8 mouse cellular contexts compared by ENCODE assay signal in genomic region chr17:56256239-56256881, GRCm38 (mm10). TPM values are rescaled to one million over a fixed set of nuclear protein-coding genes. Genes with fewer than 3 reads are reported as not detected.
DNase-seq lines count a peak whose midpoint lies in the region; ATAC-seq and TF ChIP-seq lines count a peak whose summit lies in the region.

Fem1a (plus strand) TSS chr17:56256810.

- TF ChIP-seq POLR2A in testis, adult 2 months (IDR thresholded peaks at IDR 0.05; ENCODE audit: control insufficient read depth, low read depth, low read length) = peak; percentile 59; the same call in 1 of the 2 replicates

- under 1% methylated on average over 28 of the region's 28 CpGs for WGBS in forebrain, embryonic 12.5 days
- under 1% methylated on average over 28 of the region's 28 CpGs for WGBS in heart, postnatal 0 days
- under 1% methylated on average over 28 of the region's 28 CpGs for WGBS in liver, embryonic 16.5 days (ENCODE audit: insufficient replicate concordance)
- under 1% methylated on average over 28 of the region's 28 CpGs for WGBS in neural tube, embryonic 13.5 days

- DNase-seq in c-Kit-positive CD71-positive TER-119-positive erythroid progenitor cells, embryonic 14.5 days (ENCODE audit: low spot score) = peak; percentile 97
- DNase-seq in heart, postnatal 0 days (ENCODE audit: low spot score) = peak; percentile 100
- DNase-seq in kidney, postnatal 4 days = peak; percentile 88 to 94

- H3K9me3 ChIP-seq in E14TG2a.4 (ENCODE audit: low read length) = no peaks in the 10 kb centered on the region
- no peaks in the 10 kb centered on the region for H3K9me3 ChIP-seq in forebrain, embryonic 12.5 days
- H3K9me3 ChIP-seq in heart, postnatal 0 days (replicated peaks; ENCODE audit: control insufficient read depth, low read length) = no peaks in the 10 kb centered on the region
- H3K9me3 ChIP-seq in liver, embryonic 16.5 days (replicated peaks; ENCODE audit: control insufficient read depth, low read length) = no peaks in the 10 kb centered on the region
- H3K9me3 ChIP-seq in neural tube, embryonic 13.5 days = no peaks in the 10 kb centered on the region

- peak within 1 kb of the TSS; percentile 92 for H3K4me3 ChIP-seq in E14TG2a.4 (replicated peaks; ENCODE audit: low read length)
- H3K4me3 ChIP-seq in forebrain, embryonic 12.5 days (replicated peaks) = peak within 1 kb of the TSS; percentile 72
- H3K4me3 ChIP-seq in heart, postnatal 0 days (ENCODE audit: low read depth, low read length) = peak within 1 kb of the TSS; percentile 78
- peak within 1 kb of the TSS; percentile 78 for H3K4me3 ChIP-seq in liver, embryonic 16.5 days (ENCODE audit: low read depth, low read length)
- H3K4me3 ChIP-seq in neural tube, embryonic 13.5 days = peak within 1 kb of the TSS; percentile 67
- H3K4me3 ChIP-seq in testis, adult 2 months (ENCODE audit: control insufficient read depth, low read depth, low read length) = peak within 1 kb of the TSS; percentile 95

- H3K4me2 ChIP-seq in forebrain, embryonic 12.5 days = peak within 1 kb of the TSS; percentile 98
- peak within 1 kb of the TSS; percentile 89 for H3K4me2 ChIP-seq in heart, postnatal 0 days (ENCODE audit: low read depth, low read length)
- H3K4me2 ChIP-seq in liver, embryonic 16.5 days (ENCODE audit: low read depth, low read length) = peak within 1 kb of the TSS; percentile 98
- peak within 1 kb of the TSS; percentile 99 for H3K4me2 ChIP-seq in neural tube, embryonic 13.5 days

- peak; percentile 24; the same call in 1 of the 2 replicates for TF ChIP-seq EP300 in heart, postnatal 0 days (IDR thresholded peaks at IDR 0.05; ENCODE audit: low read depth)

- peaks cover 54% of the 10 kb centered on the region for H3K4me1 ChIP-seq in E14TG2a.4 (replicated peaks; ENCODE audit: low read depth, low read length)
- peaks cover 42% of the 10 kb centered on the region for H3K4me1 ChIP-seq in forebrain, embryonic 12.5 days
- peaks cover 31% of the 10 kb centered on the region for H3K4me1 ChIP-seq in heart, postnatal 0 days (ENCODE audit: control insufficient read depth, insufficient read depth)
- H3K4me1 ChIP-seq in liver, embryonic 16.5 days (ENCODE audit: control insufficient read depth, low read depth, low read length) = peaks cover 37% of the 10 kb centered on the region
- H3K4me1 ChIP-seq in neural tube, embryonic 13.5 days (replicated peaks) = peaks cover 55% of the 10 kb centered on the region
- peaks cover 12% of the 10 kb centered on the region for H3K4me1 ChIP-seq in testis, adult 2 months (ENCODE audit: control insufficient read depth, insufficient read depth, low read length)

- peak; percentile 91 for ATAC-seq in forebrain, embryonic 12.5 days (ENCODE audit: low FRiP score)
- peak; percentile 87 for ATAC-seq in heart, postnatal 0 days (ENCODE audit: insufficient read depth, low read depth)
- ATAC-seq in liver, embryonic 16.5 days (ENCODE audit: low read depth) = peak; percentile 89
- peak; percentile 92 for ATAC-seq in neural tube, embryonic 13.5 days (ENCODE audit: low read depth)

- peak within 1 kb of the TSS; percentile 69 for H3K9ac ChIP-seq in forebrain, embryonic 12.5 days
- peak within 1 kb of the TSS; percentile 71 for H3K9ac ChIP-seq in heart, postnatal 0 days (replicated peaks; ENCODE audit: low read depth, low read length)
- peak within 1 kb of the TSS; percentile 77 for H3K9ac ChIP-seq in liver, embryonic 16.5 days (ENCODE audit: low read depth, low read length)
- H3K9ac ChIP-seq in neural tube, embryonic 13.5 days = peak within 1 kb of the TSS; percentile 81

- H3K27me3 ChIP-seq in E14TG2a.4 (ENCODE audit: insufficient read depth, low read length) = no peaks in the 10 kb centered on the region
- H3K27me3 ChIP-seq in forebrain, embryonic 12.5 days = no peaks in the 10 kb centered on the region
- H3K27me3 ChIP-seq in heart, postnatal 0 days (ENCODE audit: control insufficient read depth, insufficient read depth, low read length) = no peaks in the 10 kb centered on the region
- H3K27me3 ChIP-seq in liver, embryonic 16.5 days (ENCODE audit: control insufficient read depth, insufficient read depth, low read depth, low read length) = no peaks in the 10 kb centered on the region
- no peaks in the 10 kb centered on the region for H3K27me3 ChIP-seq in neural tube, embryonic 13.5 days
- H3K27me3 ChIP-seq in testis, adult 2 months (ENCODE audit: control insufficient read depth, insufficient read depth, low read length) = no peaks in the 10 kb centered on the region

- no peak for TF ChIP-seq CTCF in E14TG2a.4 (conservative IDR thresholded peaks at IDR 0.05; ENCODE audit: low read length)
- TF ChIP-seq CTCF in heart, postnatal 0 days (IDR thresholded peaks at IDR 0.05; ENCODE audit: low read depth) = no peak
- TF ChIP-seq CTCF in testis, adult 2 months (IDR thresholded peaks at IDR 0.05; ENCODE audit: control insufficient read depth, insufficient read depth, insufficient replicate concordance, low read depth, low read length) = no peak

- H3K36me3 ChIP-seq in E14TG2a.4 (ENCODE audit: insufficient read depth, low read length) = peaks cover 39% of the 10 kb centered on the region
- peaks cover 35% of the 10 kb centered on the region for H3K36me3 ChIP-seq in forebrain, embryonic 12.5 days (replicated peaks)
- peaks cover 27% of the 10 kb centered on the region for H3K36me3 ChIP-seq in heart, postnatal 0 days (replicated peaks; ENCODE audit: control insufficient read depth, insufficient read depth, low read length)
- H3K36me3 ChIP-seq in liver, embryonic 16.5 days (ENCODE audit: control insufficient read depth, insufficient read depth) = peaks cover 17% of the 10 kb centered on the region
- peaks cover 38% of the 10 kb centered on the region for H3K36me3 ChIP-seq in neural tube, embryonic 13.5 days
- no peaks in the 10 kb centered on the region for H3K36me3 ChIP-seq in testis, adult 2 months (ENCODE audit: control insufficient read depth, insufficient read depth, low read length)

- H3K27ac ChIP-seq in forebrain, embryonic 12.5 days = peak within 1 kb of the TSS; percentile 90
- peak within 1 kb of the TSS; percentile 97 for H3K27ac ChIP-seq in heart, postnatal 0 days (ENCODE audit: low read depth)
- H3K27ac ChIP-seq in liver, embryonic 16.5 days (ENCODE audit: low read length) = peak within 1 kb of the TSS; percentile 98
- peak within 1 kb of the TSS; percentile 91 for H3K27ac ChIP-seq in neural tube, embryonic 13.5 days (replicated peaks)
- peak within 1 kb of the TSS; percentile 95 for H3K27ac ChIP-seq in testis, adult 2 months (ENCODE audit: control insufficient read depth, insufficient read depth, low read depth, low read length)

RNA-seq across cellular contexts. Expression of gene Fem1a, which starts in this region (rescaled TPM):
- 18.2 and 20.3 TPM in 2 replicates for polyA plus RNA-seq in forebrain, embryonic 12.5 days (2016; fragmentation: Nextera tagmentation; extraction: Ambion mirVana)
- total RNA-seq in heart, postnatal 0 days (2014; rRNA removed; ENCODE audit: low replicate concordance) = 82.1 and 84.3 TPM in 2 replicates
- 29.5 and 37.1 TPM in 2 replicates for polyA plus RNA-seq in heart, postnatal 0 days (2015; fragmentation: Nextera tagmentation; extraction: Ambion mirVana)
- 5.2 and 5.7 TPM in 2 replicates for polyA plus RNA-seq in liver, embryonic 16.5 days (2015; fragmentation: Nextera tagmentation; extraction: Ambion mirVana)
- polyA plus RNA-seq in neural tube, embryonic 13.5 days (2015; fragmentation: Nextera tagmentation; extraction: Ambion mirVana) = 16.6 and 19.1 TPM in 2 replicates
- 5.7 and 7.0 TPM in 2 replicates for polyA plus RNA-seq in testis, adult 2 months (2012; rRNA removed)

Comparison
In these comparisons a context has a peak if more than half of its experiments do, and no peak if none do; other contexts are left out.
1. Peak in every context shown above with its lines: DNase-seq, ATAC-seq, H3K4me3 ChIP-seq and H3K27ac ChIP-seq.